Mouse (Mus musculus): ENCODE measurements around the gene Wdr38. TPM values are rescaled to one million over a fixed set of nuclear protein-coding genes. Genes with fewer than 3 reads are reported as not detected.

Wdr38 gene
- total RNA-seq, 2 experiments from 2014 or later: 0.34 to 0.76 TPM

GRCm38 (mm10) chr2:39016581-39016980 lies 19.3 kb downstream of the Wdr38 start:
- intact Hi-C loops (cut with DNase I): no loop called here
- DNase-seq (ENCODE audit: low spot score in 2 of 2): no peak

GRCm38 (mm10) chr2:39020004-39020403 lies 22.7 kb downstream of the Wdr38 start:
- intact Hi-C loops (cut with DNase I): no loop called here
- DNase-seq (ENCODE audit: low spot score in 2 of 2): no peak

DNA sequence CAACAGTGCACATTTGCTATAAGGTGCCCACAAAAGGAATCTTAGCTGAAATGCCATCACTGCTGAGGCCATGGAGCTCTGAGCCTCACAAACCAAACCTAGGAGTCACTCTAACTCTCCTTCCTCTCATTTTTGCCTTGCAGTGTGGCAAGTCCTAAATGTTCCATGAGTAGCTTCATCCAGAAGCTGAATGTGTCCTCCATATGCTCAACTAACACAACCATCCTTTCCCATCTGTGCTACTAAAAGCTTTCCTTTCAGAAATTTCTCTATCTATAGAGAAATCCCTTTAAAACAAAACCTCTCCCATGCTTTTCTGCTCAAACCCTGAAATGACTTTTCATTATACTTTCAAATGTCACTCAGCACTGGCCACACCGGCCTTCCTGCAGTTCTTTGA lies 34.3 kb downstream of the Wdr38 start:
- DNase-seq (ENCODE audit: low spot score in 2 of 2): peak in 1 of 2 experiments; percentile 69
- intact Hi-C loops (cut with DNase I): no loop called here

GRCm38 (mm10) chr2:39040215-39040614 lies 42.9 kb downstream of the Wdr38 start:
- no peak for DNase-seq (ENCODE audit: low spot score in 2 of 2)
- intact Hi-C loops (cut with DNase I): no loop called here

- DNase-seq (ENCODE audit: low spot score in 2 of 2): no peak
- intact Hi-C loops (cut with DNase I): no loop called here
Observed at GRCm38 (mm10) chr2:39048515-39048914, 51.2 kb downstream of the Wdr38 start.

Other genes with a start within 250 kb of the Wdr38 start
- 1 to 10 TPM; 7.6 to 9.6 TPM for gene Nr6a1, start 69.8 kb upstream of the Wdr38 start, total RNA-seq (2021)
- 1 to 10 TPM; 1.9 to 2.3 TPM for gene Olfml2a, start 65.5 kb upstream of the Wdr38 start, total RNA-seq (2021)
- gene Arpc5l, start 7.9 kb downstream of the Wdr38 start, total RNA-seq (2021): 100 to 1,000 TPM; 104 to 114 TPM
- gene Rpl35, start 8.1 kb downstream of the Wdr38 start, total RNA-seq (2021): 100 to 1,000 TPM; 209 to 243 TPM
- gene Golga1, start 68.1 kb downstream of the Wdr38 start, total RNA-seq (2021): 10 to 100 TPM; 31.2 to 37.5 TPM
- gene Scai, start 193.3 kb downstream of the Wdr38 start, total RNA-seq (2021): 10 to 100 TPM; 64.2 to 67.2 TPM
- 10 to 100 TPM; 64.4 to 64.5 TPM for gene Ppp6c, start 229.0 kb downstream of the Wdr38 start, total RNA-seq (2021)